Mouse (Mus musculus) limb, embryonic 10.5 days (tissue): ENCODE measurements around the gene 4930470P17Rik. TPM values are rescaled to one million over a fixed set of nuclear protein-coding genes. Genes with fewer than 3 reads are reported as not detected.
"Not testable (repeated sequence)": the region's sequence is repeated elsewhere in the genome, so short reads cannot be mapped to it uniquely, and the experiment has no call there.

Experiments
- DNase-seq: peaks from one replicate; pipeline ENCODE4 v3.0.0-alpha.2; 2017; ENCODE audit warnings: low spot score
- H3K27ac ChIP-seq: fragments of 300-500 bp; sonication (generic); 2 replicates; pipeline ENCODE4 v1.5.1; 2016; ENCODE audit warnings: mild to moderate bottlenecking
- H3K27me3 ChIP-seq: fragments of 300-500 bp; sonication (generic); 2 replicates; pipeline ENCODE4 v1.6.1; 2016; ENCODE audit warnings: low read depth, mild to moderate bottlenecking; ENCODE audit not compliant: poor library complexity, severe bottlenecking
- H3K36me3 ChIP-seq: fragments of 300-500 bp; sonication (generic); 2 replicates; pipeline ENCODE4 v1.6.1; 2016; ENCODE audit warnings: mild to moderate bottlenecking, moderate library complexity
- H3K4me1 ChIP-seq: fragments of 300-500 bp; sonication (generic); 2 replicates; pipeline ENCODE4 v1.6.1; 2016
- H3K4me3 ChIP-seq: fragments of 300-500 bp; sonication (generic); 2 replicates; pipeline ENCODE4 v1.5.1; 2016; ENCODE audit warnings: mild to moderate bottlenecking, moderate library complexity
- H3K9me3 ChIP-seq: fragments of 300-500 bp; sonication (generic); replicated peaks from 2 replicates; pipeline ENCODE4 v1.6.1; 2016; ENCODE audit warnings: mild to moderate bottlenecking
- WGBS: fragments of 180-500 bp; shearing (Covaris S2); methylation state at CpG from one replicate; pipeline ENCODE4 v1.1.7; 2016; 5-methylcytosine and 5-hydroxymethylcytosine counted together
- polyA plus RNA-seq: library from polyadenylated mRNA; unstranded; fragments of >200 nt; fragmentation: Nextera tagmentation; extraction: Ambion mirVana; gene quantifications from 2 replicates; pipeline ENCODE4 v1.2.1, GENCODE M21; 2016

The 4930470P17Rik gene
- polyA plus RNA-seq, 1 experiment from 2014 or later = not detected

- no peaks in the 10 kb centered on the region for H3K27me3 ChIP-seq
- H3K36me3 ChIP-seq = no peaks in the 10 kb centered on the region
- no peak overlapping the region for H3K4me3 ChIP-seq
- 90% methylated on average over 13 of the region's 13 CpGs for WGBS
- DNase-seq = no peak
- no peak overlapping the region for H3K27ac ChIP-seq
- peaks cover 8% of the 10 kb centered on the region; the same call in 1 of the 2 replicates for H3K4me1 ChIP-seq
- no peaks in the 10 kb centered on the region for H3K9me3 ChIP-seq
Observed at GRCm38 (mm10) chr2:170622985-170623384, 21.2 kb upstream of the 4930470P17Rik start.

GRCm38 (mm10) chr2:170618862-170619492, 17.2 kb upstream of the 4930470P17Rik start:
- Histone ChIP-seq H3K36me3 (no peaks in the 10 kb centered on the region), H3K4me3 (no peak overlapping the region), H3K4me1 (peaks cover 8% of the 10 kb centered on the region; the same call in 1 of the 2 replicates), H3K27me3 (no peaks in the 10 kb centered on the region), H3K27ac (no peak overlapping the region), H3K9me3 (no peaks in the 10 kb centered on the region)
- WGBS = 77% methylated on average over 12 of the region's 12 CpGs
- DNase-seq = no peak

- not testable (repeated sequence) for DNase-seq, H3K27ac ChIP-seq, H3K9me3 ChIP-seq, H3K27me3 ChIP-seq, H3K4me1 ChIP-seq, H3K36me3 ChIP-seq, H3K4me3 ChIP-seq
- WGBS = 84% methylated on average over 5 of the region's 5 CpGs
Observed at GRCm38 (mm10) chr2:170611794-170612193, 10.0 kb upstream of the 4930470P17Rik start.

GRCm38 (mm10) chr2:170601171-170601570, 646 bp downstream of the 4930470P17Rik start:
- H3K9me3 ChIP-seq = no peaks in the 10 kb centered on the region
- H3K36me3 ChIP-seq = no peaks in the 10 kb centered on the region
- no peak overlapping the region for H3K4me3 ChIP-seq
- H3K4me1 ChIP-seq = peaks cover 31% of the 10 kb centered on the region
- no peaks in the 10 kb centered on the region for H3K27me3 ChIP-seq
- 83% methylated on average over 5 of the region's 5 CpGs for WGBS
- no peak overlapping the region for H3K27ac ChIP-seq
- no peak for DNase-seq

- H3K27ac ChIP-seq = peak overlapping the region; percentile 77
- H3K9me3 ChIP-seq = no peaks in the 10 kb centered on the region
- no peaks in the 10 kb centered on the region for H3K27me3 ChIP-seq
- peak; percentile 64 for DNase-seq
- H3K36me3 ChIP-seq = no peaks in the 10 kb centered on the region
- H3K4me1 ChIP-seq = peaks cover 28% of the 10 kb centered on the region
- WGBS = 9% methylated on average over 2 of the region's 2 CpGs
- no peak overlapping the region for H3K4me3 ChIP-seq
Observed at GRCm38 (mm10) chr2:170597586-170597985, 4.2 kb downstream of the 4930470P17Rik start.

GRCm38 (mm10) chr2:170596726-170597125, 5.1 kb downstream of the 4930470P17Rik start:
- H3K36me3 ChIP-seq = no peaks in the 10 kb centered on the region
- no peak overlapping the region for H3K4me3 ChIP-seq
- H3K4me1 ChIP-seq = peaks cover 25% of the 10 kb centered on the region
- WGBS = 0% methylated on average over 1 of the region's 1 CpGs
- H3K27ac ChIP-seq = peak overlapping the region; percentile 67
- H3K27me3 ChIP-seq = no peaks in the 10 kb centered on the region
- H3K9me3 ChIP-seq = no peaks in the 10 kb centered on the region
- DNase-seq = peak; percentile 76

GRCm38 (mm10) chr2:170592161-170592560, 9.7 kb downstream of the 4930470P17Rik start:
- H3K27ac ChIP-seq = no peak overlapping the region
- H3K4me1 ChIP-seq = peaks cover 15% of the 10 kb centered on the region
- H3K27me3 ChIP-seq = no peaks in the 10 kb centered on the region
- no peak overlapping the region for H3K4me3 ChIP-seq
- H3K9me3 ChIP-seq = no peaks in the 10 kb centered on the region
- DNase-seq = no peak
- no peaks in the 10 kb centered on the region for H3K36me3 ChIP-seq
- 84% methylated on average over 6 of the region's 6 CpGs for WGBS

GRCm38 (mm10) chr2:170588369-170588900, 13.4 kb downstream of the 4930470P17Rik start:
- 85% methylated on average over 9 of the region's 9 CpGs for WGBS
- no peaks in the 10 kb centered on the region for H3K36me3 ChIP-seq
- H3K9me3 ChIP-seq = no peaks in the 10 kb centered on the region
- H3K27me3 ChIP-seq = no peaks in the 10 kb centered on the region
- peaks cover 30% of the 10 kb centered on the region for H3K4me1 ChIP-seq
- no peak overlapping the region for H3K27ac ChIP-seq
- H3K4me3 ChIP-seq = no peak overlapping the region
- DNase-seq = no peak

- H3K36me3 ChIP-seq = no peaks in the 10 kb centered on the region
- H3K27ac ChIP-seq = no peak overlapping the region
- no peak overlapping the region for H3K4me3 ChIP-seq
- DNase-seq = no peak
- no peaks in the 10 kb centered on the region for H3K27me3 ChIP-seq
- 96% methylated on average over 13 of the region's 13 CpGs for WGBS
- no peaks in the 10 kb centered on the region for H3K9me3 ChIP-seq
- H3K4me1 ChIP-seq = peaks cover 32% of the 10 kb centered on the region
Observed at GRCm38 (mm10) chr2:170584678-170585077, 17.1 kb downstream of the 4930470P17Rik start.

- no peak overlapping the region for H3K4me3 ChIP-seq
- H3K27ac ChIP-seq = no peak overlapping the region
- no peaks in the 10 kb centered on the region for H3K36me3 ChIP-seq
- no peaks in the 10 kb centered on the region for H3K9me3 ChIP-seq
- H3K4me1 ChIP-seq = peaks cover 14% of the 10 kb centered on the region; the same call in 1 of the 2 replicates
- H3K27me3 ChIP-seq = no peaks in the 10 kb centered on the region
- 93% methylated on average over 10 of the region's 10 CpGs for WGBS
- DNase-seq = no peak
Observed at GRCm38 (mm10) chr2:170579551-170579950, 22.3 kb downstream of the 4930470P17Rik start.

GRCm38 (mm10) chr2:170578588-170578987, 23.2 kb downstream of the 4930470P17Rik start:
- H3K27me3 ChIP-seq = no peaks in the 10 kb centered on the region
- H3K4me3 ChIP-seq = no peak overlapping the region
- no peak for DNase-seq
- peaks cover 5% of the 10 kb centered on the region; the same call in 1 of the 2 replicates for H3K4me1 ChIP-seq
- H3K27ac ChIP-seq = no peak overlapping the region
- no peaks in the 10 kb centered on the region for H3K36me3 ChIP-seq
- H3K9me3 ChIP-seq = no peaks in the 10 kb centered on the region
- 83% methylated on average over 5 of the region's 5 CpGs for WGBS

GRCm38 (mm10) chr2:170577502-170577901, 24.3 kb downstream of the 4930470P17Rik start:
- peaks cover 14% of the 10 kb centered on the region for H3K4me1 ChIP-seq
- H3K27ac ChIP-seq = no peak overlapping the region
- H3K27me3 ChIP-seq = no peaks in the 10 kb centered on the region
- H3K36me3 ChIP-seq = no peaks in the 10 kb centered on the region
- no peak overlapping the region for H3K4me3 ChIP-seq
- WGBS = 77% methylated on average over 3 of the region's 3 CpGs
- no peaks in the 10 kb centered on the region for H3K9me3 ChIP-seq
- no peak for DNase-seq

GRCm38 (mm10) chr2:170576077-170576476, 25.7 kb downstream of the 4930470P17Rik start:
- Histone ChIP-seq H3K36me3 (no peaks in the 10 kb centered on the region), H3K27me3 (no peaks in the 10 kb centered on the region), H3K27ac (no peak overlapping the region), H3K4me3 (no peak overlapping the region), H3K4me1 (peaks cover 24% of the 10 kb centered on the region), H3K9me3 (no peaks in the 10 kb centered on the region)
- DNase-seq = no peak
- WGBS = 88% methylated on average over 12 of the region's 12 CpGs
